Mouse (Mus musculus): ENCODE measurements around the gene Pgpep1l.

The Pgpep1l gene

GRCm38 (mm10) chr7:68262612-68263200, 1.3 kb downstream of the Pgpep1l start:
- DNase-seq (ENCODE audit: low spot score in 2 of 2), result no peak

DNA sequence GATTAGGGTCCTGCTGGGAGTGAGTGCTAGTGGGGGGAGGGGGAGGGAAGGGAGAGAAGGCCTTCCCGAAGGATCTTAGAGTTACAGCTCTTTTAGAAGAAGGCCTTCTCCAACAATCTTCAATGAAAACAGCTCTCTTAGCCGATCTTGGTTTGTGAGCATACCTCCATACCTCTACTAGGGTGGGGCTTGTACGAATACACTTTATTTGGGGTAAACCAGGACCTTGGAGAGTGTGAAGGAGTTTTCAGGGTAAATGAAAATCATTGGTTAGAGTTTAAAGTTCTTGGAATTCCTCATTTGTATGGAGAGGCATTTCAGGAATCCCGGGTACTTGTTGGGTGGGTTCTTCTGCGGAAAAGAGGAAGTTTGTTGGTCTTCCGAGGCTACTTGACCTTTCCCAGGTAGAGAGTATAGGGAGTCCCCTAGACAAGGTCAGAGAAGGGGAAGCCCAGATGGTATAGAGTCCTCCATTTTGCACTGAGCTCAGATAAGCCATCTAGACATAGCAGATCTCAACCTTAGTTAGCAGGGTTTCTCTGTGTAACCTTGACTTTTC, 4.4 kb downstream of the Pgpep1l start:
- DNase-seq (ENCODE audit: low spot score in 2 of 2), result no peak

DNA sequence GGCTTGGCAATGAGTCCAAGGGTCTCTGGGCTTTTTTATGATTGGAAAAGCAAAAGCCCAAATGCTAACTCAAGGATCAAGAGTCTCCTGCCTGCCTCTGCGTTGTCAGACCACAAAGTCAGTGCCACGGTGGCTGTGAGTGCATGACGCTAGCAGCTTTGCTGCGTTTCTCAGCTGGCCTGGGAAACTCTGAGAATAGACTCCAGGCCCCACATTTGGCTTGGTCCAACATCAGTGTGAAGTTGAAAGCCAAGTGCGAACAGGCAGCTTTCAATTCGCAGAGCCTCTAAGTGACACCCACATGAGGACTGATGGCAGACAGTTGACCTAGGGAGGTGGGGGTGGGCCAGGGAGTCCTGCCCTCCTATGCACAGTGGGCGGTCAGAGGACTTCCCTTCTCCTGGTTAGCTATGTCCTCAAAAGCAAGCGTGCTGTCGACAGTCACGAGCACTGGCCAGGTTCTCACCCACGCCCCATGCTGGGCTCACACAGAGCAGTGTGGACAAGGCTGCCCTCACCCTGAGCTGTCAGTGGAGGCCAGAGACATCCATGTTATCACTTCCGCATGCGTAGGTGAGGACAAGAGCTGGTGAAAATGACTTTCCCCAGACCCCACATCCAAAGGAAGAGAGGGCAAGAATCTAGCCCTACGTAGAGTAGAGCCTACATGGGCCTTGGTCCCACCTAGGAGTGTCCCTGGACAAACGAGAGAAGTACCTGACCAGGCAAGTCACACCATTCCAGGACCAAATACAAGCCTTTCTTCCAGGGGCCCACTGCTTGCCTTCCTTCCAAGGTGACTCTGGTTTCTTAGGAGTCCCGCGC, 5.5 kb downstream of the Pgpep1l start:
- no peak for DNase-seq (ENCODE audit: low spot score in 2 of 2)

DNA sequence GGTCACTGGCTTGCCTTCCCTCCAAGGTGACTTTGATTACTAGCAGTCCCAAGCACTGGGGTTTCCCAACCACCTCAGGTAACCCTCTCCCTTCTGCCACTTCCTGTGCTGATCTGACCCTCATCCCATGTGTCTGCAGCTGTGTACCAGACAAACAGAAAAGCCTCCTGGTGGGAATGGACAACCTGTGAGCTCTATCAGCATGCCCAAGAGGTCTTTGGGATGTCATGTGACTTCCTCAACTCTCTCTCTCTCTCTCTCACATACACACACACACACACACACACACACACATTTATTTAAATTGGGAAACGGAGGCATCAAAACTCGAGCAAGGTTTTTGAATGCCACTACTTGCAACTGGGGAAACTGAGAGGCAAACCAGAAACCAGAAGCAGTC, 6.3 kb downstream of the Pgpep1l start:
- DNase-seq (ENCODE audit: low spot score in 2 of 2), result no peak

- no peak for DNase-seq (ENCODE audit: low spot score in 2 of 2)
These were observed 13.1 kb downstream of the Pgpep1l start for GRCm38 (mm10) chr7:68250902-68251301.

DNA sequence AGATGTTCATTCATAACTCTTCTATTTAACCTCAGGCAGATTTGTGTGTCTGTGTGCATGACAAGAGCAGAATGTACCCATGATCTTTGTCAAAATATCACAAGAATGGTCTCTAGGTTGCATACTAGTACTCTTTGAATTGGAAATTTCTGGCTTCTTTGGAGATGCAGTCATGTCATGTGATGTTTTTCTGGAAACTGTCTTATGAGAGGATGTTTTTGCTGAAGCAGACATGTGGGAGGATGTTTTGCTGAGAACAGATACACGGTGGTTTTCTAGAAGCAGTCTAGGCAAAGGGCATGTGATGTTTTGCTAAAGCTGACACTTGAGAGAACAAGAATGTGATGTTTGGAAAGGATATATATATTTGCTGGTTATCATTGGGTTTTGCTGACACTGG, 13.6 kb downstream of the Pgpep1l start:
- no peak for DNase-seq (ENCODE audit: low spot score in 2 of 2)

- DNase-seq (ENCODE audit: low spot score in 2 of 2), result no peak
These were observed 17.8 kb downstream of the Pgpep1l start for GRCm38 (mm10) chr7:68246249-68246648.

GRCm38 (mm10) chr7:68245681-68246080, 18.4 kb downstream of the Pgpep1l start:
- DNase-seq (ENCODE audit: low spot score in 2 of 2), result no peak

DNA sequence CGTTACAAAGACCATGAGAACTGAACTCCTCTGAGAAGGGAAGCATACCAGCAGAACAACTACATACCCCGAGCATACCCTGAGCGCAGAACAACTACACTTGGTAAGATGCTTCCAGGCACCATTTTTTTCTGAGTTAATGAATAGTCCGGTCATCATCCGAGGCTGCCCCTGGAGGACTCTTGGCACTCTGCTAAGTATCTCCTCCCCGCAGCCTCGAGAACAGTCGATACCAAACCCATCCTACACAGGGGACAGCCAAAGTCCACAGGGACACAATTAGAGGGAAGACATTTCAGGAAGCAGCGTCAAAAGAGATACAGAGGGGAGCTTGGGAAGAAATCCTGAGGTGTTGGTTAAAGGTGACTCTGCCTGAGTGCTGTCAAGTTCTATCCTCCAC, 22.8 kb downstream of the Pgpep1l start:
- no peak for DNase-seq (ENCODE audit: low spot score in 2 of 2)

DNA sequence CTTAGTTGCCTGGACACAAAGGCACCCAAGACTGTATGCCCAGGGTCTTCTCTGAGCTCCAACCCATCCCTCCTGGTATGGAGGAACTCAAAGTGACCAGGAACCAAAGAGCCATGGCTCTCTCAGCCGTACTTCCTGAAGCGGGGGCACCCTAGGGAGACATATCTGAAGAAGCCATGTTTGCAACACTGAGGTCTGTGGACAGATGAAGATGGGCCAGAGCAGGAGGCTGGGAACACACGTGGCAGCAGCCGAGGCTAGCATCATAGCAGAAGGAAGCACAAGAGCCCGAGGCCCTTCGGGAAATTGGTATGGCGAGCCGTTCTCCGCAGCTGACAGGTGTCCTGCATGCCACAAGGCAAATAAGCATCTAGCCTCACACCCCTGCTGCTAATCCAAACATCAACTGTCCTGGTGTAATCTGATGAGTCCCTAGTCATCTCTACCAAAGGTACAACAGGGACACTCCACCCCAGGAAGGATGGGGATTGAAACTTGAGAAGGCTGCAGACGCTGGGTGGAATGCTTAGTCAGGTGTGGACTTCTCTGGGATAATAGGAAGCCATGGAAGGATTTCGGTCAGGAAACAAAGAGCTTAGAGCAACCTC, 24.7 kb downstream of the Pgpep1l start:
- no peak for DNase-seq (ENCODE audit: low spot score in 2 of 2)

DNA sequence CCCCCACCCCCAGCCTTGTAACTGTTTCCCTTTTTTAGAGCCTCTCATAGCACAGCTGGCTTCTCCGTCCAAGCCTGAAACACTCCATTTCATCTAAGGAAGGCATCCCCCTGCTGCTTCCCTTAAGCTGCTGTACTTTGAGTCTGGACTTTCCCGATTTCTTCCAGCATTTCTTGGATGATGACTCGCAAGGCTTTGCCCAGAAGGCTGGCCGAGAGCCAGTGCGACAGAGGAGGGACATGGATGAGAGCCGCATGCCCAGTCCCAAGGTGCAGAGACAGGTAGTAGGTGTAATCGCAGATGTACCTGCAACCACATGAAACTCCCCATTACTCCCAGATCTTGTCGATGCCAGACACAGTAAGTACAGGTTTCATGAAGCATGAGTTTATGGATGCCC, 27.2 kb downstream of the Pgpep1l start:
- DNase-seq (ENCODE audit: low spot score in 2 of 2), result no peak

DNA sequence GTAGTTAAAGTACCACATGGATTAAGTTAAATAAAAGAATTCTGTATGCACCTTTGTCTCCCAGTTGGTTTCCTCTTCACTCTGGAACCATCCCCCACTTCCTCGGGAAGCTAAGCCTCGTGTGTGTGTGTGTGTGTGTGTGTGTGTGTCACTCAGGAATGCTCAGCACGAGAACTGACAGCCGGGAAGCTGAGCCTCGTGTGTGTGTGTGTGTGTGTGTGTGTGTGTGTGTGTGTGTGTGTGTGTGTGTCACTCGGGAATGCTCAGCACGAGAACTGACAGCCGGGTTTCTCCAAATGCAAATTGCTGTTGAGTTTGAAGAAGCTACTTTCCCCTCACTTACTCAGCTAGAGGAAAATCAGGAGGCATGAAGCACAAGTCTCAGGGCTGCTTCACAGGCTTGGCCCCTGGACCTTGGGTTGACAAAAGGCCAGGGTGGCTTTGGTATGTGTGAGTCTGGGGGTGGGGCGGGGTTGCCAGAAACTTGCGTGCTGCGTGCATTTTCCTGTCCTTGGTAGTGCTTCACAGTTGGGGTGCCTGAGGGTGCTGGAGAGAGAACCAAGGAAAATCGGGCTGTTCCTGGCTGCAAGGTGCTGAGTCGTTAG, 30.3 kb downstream of the Pgpep1l start:
- no peak for DNase-seq (ENCODE audit: low spot score in 2 of 2)

DNA sequence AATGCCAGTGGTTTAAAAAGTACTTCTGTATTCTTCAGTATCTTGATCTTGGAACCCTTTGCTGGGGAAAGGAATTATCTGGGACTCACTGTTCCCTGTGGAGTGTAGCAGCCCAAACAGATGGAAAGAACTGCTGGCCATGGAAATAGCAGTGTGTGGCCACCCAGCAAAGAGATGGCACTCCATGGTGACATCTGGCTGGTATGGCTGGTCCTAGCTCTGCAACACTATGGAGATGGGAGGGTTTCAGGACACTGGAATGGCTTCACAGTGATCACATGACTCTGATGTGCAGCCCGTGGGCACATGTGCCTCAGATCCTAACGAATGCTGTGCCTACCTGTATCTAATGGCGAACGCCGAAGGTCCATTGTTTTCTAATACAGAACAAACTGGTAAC, 31.5 kb downstream of the Pgpep1l start:
- no peak for DNase-seq (ENCODE audit: low spot score in 2 of 2)

DNA sequence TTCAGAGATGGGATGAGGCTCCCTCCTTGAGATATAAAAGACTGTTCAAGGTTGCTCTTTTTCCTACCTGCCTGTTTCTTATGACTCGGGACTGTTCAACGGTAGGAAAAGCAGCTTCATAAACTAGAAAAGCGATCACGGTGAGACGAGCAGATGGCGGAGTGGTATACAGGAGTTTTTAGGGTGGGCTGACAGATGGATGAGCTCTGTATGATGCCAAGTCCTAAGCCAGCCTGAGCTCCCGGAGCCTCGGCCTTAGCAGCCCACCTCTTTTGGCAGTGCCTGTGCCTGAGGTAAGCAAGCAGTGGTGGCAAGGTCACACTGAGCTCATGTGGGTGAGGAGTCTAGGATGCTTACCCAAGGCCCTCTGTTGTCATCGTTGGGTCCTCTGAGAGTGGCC, 33.2 kb downstream of the Pgpep1l start:
- DNase-seq (ENCODE audit: low spot score in 2 of 2), result no peak

- no peak for DNase-seq (ENCODE audit: low spot score in 2 of 2)
These were observed 35.5 kb downstream of the Pgpep1l start for GRCm38 (mm10) chr7:68228491-68228890.

DNA sequence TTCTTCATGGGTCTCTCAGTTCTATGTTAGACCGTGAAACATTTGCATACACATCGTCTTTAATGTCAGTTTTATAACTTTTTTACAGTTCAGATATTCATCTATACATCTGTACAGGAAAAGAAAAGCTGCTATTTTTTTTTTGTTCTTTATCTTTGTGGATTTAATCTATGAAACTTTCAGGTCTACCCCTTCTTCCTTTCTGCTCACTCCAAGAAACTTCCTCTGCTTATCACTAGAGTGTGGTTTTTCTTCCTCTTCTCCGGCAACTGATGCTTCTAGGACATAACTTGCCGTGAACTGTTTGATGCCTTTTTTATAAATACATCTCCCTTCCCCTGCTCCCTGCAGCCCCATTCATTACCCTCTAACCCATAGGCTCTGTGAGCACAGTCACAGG, 36.4 kb downstream of the Pgpep1l start:
- no peak for DNase-seq (ENCODE audit: low spot score in 2 of 2)

- DNase-seq (ENCODE audit: low spot score in 2 of 2), result no peak
These were observed 37.0 kb downstream of the Pgpep1l start for GRCm38 (mm10) chr7:68227021-68227420.

DNA sequence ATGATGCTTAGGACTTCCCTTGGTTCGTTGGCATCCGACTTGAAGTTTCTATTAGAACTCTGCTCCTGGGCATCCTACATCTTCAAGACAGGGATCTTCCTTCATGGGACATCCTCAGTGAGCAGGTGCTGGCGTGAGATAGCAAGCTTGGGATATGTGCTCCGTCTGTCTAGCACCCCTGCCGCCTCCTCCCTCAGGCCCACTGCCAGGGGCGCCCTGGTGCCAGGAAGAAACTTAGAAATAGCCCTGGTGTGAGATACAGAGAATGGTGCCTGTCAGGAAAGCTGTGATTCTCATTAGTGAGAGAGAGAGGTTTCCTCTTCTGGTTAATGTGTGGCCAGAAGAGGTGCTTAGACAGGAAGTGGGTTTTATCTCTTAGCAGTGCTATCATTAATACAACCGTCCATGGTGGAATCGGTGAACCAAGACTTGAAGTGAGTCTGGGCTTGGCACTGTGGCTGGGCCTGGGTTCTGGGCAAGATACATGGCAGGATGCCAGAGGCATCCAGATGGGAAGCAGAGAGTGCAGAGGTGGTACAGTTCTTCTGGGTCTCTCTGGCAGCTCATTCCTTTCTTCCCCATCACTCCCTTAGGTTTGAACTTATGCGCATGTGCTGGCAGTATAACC, 38.5 kb downstream of the Pgpep1l start:
- no peak for DNase-seq (ENCODE audit: low spot score in 2 of 2)

- DNase-seq (ENCODE audit: low spot score in 2 of 2), result no peak
These were observed 40.0 kb downstream of the Pgpep1l start for GRCm38 (mm10) chr7:68224006-68224405.

GRCm38 (mm10) chr7:68223356-68223808, 40.7 kb downstream of the Pgpep1l start:
- DNase-seq (ENCODE audit: low spot score in 2 of 2), result no peak

GRCm38 (mm10) chr7:68221677-68222230, 42.3 kb downstream of the Pgpep1l start:
- no peak for DNase-seq (ENCODE audit: low spot score in 2 of 2)
